Mouse (Mus musculus): ENCODE measurements at regions not wholly inside any gene's neighbourhood (a gene's known extent, or its start where the extent isn't known, plus 50 kb on each side); places are given as distances from the start of the nearest gene placed in this dataset.

DNA sequence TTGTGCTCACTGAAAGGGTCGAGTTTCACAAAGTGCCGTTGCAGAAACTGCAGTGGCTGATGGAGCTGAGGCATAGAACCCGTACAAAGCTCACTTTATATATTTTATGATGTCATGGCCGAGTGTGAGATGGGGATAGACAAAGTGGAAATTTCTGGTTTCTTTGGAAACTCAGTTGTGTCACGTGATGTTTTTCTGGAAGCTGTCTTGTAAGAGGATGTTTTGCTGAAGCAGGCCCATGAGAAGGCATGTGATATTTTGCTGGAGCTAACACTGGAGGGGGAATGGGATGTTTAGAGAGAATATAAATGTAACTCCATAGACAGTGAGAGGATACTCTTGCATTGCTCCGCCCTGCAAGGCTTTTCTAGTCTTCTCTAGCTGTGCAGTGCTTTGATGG lies 311.7 kb downstream of the Tmem132b start:
- no peak for DNase-seq

DNA sequence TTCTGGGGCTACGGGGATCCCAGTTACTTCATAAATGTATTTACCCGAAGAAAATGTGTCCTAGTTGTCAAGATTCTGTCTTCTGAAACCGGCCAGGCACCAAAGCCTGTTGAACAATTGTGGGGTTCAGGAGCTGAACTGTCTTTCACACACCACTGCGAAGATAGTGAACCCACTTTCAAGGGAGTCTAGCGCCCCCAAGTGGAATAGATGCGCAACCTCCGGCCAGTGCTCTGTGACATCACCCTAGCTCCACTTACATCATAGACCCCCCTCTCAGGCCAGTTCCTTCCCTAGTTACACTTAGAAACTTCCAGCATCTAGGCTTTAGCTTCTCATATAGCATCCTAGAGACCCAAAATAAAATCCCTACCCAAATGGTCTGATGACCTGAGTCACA lies 318.1 kb downstream of the Tmem132b start:
- no peak for DNase-seq

DNA sequence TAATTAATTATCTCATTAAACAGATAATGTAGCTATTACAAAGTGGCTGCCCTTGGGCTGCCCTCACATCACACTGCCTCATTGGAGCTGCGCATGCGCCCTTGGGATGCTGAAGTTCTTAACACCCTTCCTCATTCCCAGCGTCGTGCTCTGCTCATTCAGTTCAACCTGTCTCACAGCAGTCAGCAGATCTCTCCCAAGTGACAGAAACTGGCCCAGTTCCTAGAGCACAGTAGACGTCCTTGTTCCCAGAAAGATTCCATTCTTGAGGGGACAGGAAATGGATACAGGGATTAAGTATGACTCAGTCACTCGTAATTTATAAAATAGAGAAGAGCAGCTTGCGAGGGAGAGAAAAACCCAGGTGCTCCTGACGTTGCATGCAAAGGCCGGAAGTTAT lies 344.7 kb downstream of the Tmem132b start:
- DNase-seq = peak in 1 of 2 experiments; percentile 8

DNA sequence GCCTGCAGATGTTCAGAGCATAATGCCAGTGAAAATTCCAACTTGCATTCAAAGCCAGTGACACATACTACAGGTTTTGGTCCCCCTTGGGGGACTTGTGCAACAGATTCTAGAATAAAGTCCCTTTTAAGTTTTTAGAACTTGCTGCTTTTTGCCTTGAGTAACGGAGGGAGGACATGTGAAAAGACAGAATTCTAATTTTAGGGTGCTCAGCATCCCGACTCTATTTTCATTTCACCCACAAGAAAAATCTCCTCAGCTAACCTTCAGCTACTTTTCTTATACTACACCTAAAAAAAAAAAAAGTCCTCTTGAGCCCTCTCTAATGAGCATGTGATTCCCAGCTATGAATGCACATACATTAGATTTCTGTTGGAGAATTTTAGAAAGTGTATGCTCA lies 357.3 kb downstream of the Tmem132b start:
- no peak for DNase-seq

DNA sequence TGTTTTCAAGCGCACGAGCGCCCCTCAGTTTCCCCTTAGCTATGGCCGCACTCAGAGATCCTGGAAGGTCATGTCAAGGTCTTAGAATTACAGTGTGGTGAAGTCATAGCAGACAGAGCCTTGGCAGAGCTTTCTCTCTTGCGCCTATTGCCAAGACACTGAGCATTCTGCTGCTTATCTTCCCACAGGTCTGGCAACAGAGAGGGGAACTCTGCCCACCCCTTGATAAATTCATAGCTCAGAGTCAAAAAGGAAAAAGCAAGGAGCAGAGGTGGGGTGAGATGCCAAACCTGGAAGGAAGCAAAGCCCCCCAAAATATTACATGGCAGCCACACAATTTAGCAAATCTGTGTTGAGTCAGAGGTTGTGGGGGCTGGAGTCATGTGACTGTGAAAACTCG lies 362.3 kb downstream of the Tmem132b start:
- no peak for DNase-seq

DNA sequence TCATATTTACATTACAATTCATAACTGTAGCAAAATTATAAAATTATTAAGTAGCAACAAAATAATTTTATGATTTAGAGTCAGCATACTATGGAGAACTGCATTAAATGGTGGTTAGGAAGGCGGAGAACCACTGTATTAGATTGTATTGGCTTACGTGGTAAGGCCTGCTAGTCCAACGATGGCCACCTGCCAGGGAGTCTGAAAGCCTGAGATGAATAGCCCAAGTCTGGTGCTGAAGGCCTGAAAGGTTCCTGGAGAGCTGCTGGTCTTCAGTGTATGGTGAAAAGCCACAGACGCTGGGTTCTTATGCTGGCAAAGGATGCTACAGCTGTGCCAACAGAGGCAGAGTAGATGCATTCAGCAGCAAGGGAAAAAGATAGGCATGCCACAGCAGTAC lies 370.5 kb downstream of the Tmem132b start:
- DNase-seq = no peak

DNA sequence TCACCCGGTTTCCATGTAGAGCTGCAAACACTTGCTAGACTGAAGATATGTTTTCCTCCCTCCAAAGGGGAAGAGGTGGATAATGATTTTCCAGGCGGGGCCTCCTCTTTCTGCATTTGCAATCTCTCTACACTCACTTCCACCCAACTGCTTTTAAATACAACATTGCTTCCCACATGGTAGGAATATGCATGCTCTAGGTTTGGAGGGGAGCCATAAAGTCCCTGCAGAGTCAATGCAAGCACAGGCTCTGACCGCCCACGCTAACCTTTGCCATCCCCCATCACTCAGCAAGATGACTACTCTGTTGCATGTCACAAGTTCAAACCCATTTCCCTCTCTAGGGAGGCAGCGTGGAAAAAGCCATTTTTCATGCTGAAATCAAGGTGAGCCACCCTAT lies 372.9 kb downstream of the Tmem132b start:
- DNase-seq = no peak

DNA sequence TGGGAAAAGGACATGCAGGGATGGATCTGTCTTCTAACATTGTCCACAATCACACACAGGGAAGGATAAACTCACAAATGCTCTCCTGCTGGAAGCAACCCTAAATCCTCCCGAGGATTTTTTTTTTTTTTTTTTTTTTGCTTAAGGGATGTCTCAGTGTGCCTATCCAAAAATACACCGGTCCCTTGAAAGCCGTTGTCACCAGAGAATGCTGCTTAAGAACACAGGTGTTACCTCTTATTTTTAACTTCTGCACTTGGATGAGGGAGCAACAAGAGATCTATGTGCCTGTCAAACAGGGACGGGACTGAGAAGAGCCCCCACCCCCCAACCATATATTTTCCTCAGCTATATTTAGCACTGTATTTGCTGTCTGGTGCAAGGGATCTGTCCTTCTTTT lies 375.8 kb downstream of the Tmem132b start:
- no peak for DNase-seq

DNA sequence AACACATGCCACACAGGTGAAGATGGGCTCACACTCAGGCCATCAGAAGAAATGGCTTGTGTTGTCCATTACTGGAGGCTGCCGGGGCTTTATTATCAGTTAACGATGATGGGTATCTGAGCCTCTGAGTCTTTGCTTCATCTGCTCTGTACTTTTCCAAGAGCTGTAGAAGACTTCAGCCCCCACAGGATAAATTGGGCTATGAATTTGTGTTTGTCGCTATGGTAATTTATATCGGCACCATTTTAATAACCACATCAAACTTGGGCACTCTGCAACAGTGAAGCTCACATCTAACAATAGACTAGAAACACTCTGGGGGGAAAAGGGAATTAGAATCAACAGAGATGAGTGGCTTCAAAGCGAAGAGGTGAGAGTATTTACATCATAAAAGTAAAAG lies 376.3 kb downstream of the Tmem132b start:
- no peak for DNase-seq

DNA sequence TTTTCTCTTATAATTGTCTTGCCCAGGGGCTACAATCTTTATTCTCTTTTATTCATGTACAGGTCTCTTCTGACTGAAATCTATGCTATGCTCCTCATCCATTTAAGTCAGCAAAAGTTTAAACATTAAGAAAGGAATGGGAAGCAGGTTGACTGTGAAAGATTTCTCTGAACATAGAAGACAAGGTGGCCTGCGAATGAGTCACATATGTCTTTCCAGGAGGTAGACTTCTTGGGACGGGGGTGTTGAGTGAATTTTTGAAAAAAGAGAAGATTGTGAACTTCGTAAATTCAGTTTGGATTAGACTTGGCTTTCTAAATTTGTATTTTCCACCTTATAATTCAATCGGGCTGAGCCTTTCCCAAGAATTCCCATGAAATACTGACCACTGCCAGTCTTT lies 384.3 kb downstream of the Tmem132b start:
- DNase-seq = no peak

DNA sequence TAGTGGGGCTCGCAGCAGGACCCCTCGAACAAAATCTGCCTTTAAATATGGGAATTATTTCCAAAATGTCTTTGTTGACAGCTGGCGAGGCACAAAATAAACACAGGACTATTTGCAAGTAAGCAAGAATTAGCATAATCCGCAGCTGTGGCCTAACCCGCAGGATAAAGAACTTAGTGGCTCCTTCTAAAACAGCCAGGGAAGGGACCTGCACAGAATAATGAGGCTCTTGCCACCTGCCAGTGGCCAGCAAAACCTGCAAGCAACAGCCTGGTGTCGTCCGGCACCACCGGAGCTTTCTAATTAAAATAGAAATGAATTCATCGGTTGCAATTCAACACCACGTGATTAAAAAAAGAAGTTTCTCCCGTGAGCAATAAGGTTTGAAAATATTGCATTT lies 389.4 kb downstream of the Tmem132b start:
- no peak for DNase-seq

DNA sequence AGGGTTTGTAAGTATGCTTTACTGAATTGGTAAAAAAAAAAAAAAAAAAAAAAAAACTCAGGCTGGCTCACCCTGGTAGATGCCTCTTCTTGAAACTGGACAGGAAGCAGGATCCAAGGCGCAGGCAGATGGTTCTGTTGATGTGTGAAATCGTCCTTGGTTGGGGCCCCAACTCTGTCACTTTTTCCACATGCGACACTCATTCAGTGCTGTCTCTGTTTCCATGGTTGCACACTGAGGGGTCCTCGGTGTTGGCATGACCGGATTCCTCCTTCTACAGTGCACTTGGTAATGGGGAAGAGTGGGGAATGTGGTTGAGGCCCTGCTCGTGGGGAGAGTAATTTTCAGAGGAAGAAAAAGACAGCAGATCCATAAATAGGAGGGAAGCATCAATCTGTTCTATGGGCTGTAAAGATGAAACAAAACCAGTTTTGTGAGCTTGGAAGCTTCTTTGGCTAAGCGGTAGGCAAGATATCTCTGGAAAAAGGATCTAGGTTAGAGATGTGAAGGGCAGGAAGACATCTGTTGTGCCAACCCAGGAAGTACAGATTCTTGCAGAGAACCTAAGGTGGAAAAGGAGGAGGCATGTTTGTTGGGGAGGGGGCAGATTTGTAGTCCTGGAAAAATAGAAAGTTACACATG lies 394.4 kb downstream of the Tmem132b start:
- no peak for DNase-seq

DNA sequence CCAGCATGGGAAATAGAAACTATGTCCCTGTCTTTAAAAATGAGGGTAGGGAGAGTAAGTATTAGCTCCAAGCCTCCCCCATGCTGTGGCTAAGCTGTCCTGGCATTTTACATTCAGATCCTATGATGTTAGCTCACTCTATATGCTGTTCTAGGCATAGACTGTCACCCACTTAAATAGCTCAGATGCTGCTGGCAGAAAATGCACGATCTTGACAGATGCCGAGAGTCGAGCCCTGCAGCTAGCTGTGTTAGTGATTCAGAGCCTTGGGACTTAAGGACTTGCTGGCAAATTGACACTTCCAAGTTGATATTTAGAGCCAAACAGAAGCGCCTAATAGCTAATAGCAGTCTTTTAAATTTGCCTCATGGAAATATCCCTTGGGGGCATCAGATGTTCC lies 399.9 kb downstream of the Tmem132b start:
- no peak for DNase-seq

DNA sequence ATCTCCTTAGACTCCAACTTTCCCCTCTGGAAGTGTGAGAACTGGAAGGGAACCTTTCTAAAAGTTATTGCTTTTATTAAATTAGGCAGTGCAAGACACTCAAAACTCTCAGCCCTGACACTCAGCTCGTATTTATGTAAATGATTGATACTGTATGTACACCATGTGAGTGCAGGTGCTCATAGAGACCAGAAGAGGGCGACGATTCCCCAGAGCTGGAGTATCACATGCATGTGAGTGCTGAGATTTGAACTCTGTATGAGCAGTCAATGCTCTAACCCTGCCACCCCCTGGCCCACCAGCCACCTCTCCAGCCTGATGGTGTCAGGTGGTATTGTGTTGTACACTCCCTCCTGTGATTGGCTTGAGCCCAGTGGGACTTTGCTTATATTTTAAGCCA lies 407.8 kb downstream of the Tmem132b start:
- DNase-seq = no peak

DNA sequence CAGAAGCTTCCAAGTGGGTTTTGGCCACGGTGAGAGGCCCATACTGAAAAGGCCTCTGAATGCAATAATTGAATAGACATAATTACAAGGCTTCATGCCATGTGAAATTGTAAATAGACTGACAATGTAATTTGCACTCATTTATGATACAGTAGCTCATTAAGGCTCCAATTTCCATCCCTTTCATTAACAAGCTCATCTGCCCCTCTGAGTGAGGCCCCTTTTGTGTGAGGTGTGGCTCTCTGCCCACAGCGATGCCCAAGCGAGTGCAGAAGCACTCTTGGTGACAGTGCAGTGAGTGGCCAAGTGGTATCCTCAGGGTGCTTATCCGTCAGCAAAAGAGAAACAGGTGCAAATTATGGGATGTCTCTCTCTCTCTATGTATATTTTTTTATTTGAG lies 415.2 kb downstream of the Tmem132b start:
- no peak for DNase-seq

DNA sequence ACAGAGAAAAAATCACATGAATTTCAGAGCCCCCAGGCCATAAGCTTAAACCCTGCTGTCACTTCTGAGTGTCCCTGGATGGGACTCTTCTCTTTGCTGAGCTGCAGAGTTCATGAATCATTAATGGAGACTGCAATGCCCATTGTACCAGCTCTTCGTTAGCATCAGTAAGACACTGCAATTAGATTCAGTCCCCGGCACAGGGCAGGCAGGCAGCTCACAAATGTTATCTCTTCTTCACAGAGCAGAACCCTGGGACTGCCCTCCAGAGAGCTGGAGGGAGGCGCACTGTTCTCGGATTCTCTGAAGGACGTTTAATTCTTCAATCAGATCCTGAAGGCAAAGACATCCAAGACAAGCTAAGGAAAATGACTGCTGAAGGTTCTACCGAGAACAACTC lies 420.1 kb downstream of the Tmem132b start:
- no peak for DNase-seq

DNA sequence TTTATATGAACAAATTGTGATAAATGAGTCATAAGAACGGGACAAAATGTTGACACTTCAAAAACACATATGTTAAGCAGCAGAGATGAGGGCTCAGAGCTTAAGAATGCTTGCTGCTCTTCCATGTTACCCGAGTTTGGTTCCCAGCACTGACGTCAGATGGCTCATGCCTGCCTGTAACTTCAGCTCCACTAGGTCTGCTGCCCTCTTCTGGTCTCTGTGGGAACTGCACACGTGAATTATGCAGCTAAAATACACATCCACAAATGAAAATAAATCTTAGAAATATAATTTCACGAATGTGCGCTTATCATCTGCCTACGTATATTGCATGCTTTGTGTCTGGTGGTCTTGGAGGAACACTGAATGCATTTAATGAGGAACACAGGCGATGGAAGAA lies 432.5 kb downstream of the Tmem132b start:
- peak in 1 of 2 experiments; percentile 22 for DNase-seq

DNA sequence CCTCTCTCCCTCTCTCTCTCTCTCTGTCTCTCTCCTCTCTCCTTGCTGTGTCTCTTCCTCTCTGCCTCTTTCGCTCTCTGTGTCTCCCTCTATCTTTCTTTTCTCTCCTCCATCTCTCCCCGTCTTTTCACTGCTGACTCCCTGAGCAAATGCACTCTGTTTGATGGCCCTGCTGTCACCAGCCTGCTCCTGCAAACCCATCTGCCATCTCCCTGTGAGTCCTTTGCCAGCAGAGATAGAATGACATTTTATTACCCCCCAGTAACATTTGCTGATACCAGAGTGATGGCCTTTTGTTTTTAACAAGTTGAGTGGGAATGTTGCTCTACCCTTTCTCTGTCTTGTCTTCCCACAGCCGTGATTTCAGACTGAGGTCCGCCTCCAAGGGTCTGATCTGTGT lies 436.6 kb downstream of the Tmem132b start:
- no peak for DNase-seq

DNA sequence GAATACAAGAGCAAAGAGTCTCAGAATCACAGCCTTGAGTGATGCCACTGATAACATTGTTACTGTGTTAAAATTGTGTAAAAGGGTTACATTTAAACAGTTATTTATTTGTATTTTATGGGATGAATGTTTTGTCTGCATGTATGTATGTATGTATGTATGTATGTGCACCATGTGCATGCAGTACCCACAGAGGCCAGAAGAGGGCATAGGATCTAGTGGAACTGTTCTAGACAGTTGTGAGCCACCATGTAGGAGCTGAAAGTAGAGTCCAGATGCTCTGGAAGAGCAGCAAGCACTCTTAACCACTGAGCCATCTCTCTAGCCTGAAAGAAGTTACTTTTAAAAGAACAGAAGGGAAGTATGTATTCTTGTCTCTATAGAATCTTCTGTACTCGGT lies 442.5 kb downstream of the Tmem132b start:
- DNase-seq = no peak

DNA sequence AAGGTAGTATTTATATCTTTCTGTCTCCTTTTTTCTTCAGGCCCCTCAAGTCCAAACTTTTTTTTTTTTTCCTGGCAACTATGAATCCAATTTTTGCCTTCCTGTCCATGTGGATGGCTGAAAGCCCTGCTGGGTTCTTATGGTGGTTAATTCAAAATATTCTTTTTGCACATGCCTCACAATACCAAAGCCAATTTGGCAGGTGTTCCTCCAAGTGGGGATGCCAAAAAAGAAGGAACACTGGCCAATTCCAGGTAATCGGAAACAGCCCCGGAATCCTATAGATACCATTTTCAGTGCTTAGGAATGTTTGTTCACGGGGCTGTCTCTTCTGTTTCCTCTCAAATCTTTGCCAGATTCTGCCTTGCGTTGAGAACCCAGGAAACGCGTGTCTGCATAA lies 448.2 kb downstream of the Tmem132b start:
- no peak for DNase-seq

DNA sequence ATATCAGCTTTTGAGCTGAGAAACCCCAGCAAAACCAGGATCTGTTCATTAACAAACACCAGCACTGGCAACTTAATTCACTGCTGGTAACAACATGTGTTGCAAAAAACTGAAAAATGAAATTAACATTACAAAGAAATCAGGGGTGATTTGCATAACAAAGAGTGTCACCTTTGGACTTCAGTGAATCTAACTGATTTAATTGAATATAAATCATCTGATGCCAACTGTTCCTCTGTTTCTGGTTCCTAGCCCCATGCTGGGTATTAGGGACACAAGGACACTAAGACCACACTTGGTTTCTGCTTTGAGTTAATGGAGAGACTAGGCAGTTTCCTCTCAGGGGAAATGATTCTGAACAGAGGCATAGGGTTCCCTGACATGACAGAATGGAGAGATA lies 453.8 kb downstream of the Tmem132b start:
- DNase-seq = no peak

DNA sequence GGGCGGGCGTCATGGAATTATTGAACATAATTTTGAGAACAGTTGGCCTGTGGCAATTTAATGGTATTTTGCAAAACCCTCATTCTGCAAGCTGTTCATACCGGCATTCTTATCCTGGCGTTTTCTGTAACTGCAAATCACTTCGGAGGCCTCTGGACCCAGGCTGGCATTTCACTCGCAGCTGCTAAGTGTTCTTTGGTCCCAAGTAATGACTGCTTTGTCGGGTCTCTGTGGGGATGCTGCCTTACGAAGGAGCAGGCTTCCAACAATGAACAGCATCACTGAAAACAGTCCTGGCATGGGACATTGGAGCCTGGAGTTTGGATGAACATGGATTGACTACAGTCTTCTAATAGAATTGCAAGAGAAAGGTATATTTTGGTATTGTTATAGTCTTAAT lies 465.6 kb downstream of the Tmem132b start:
- DNase-seq = no peak

DNA sequence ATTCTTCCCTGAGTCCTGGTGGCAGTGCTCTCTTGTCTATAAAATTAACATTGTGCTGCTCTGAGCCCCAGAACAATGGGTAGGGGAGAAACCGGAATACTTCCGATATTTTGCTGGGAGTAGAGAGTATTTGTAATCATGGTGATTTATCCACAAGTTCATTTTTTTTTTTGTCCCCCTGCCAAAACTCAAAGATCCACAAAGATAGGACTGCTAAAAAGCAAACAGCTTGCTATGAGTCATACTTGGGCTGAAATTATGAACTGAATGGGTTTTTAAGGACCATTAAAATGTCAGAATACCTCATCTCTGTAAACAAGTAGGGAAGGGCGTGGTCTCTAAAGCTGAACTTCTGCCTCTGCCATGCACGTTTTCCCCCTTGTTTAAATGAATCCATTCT lies 476.3 kb downstream of the Tmem132b start:
- no peak for DNase-seq

DNA sequence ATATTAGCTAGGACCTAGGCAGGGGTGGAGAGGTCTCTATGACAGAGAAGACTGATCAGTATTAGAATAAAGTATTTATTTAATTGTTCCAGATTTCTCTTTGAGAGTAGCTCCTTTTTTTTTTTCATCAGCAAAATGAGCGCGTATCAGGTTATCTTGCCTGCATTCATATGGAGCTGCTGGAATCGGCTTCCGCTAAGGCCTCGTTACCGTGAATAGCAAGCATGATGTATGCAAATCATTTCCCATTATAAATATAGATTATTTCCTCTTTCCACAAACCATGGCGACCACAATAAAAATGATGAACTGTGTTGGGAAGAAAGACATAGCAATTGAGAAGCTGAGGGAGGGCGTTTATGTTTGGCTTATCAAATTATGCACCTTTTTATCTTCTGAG lies 476.7 kb downstream of the Tmem132b start:
- DNase-seq = no peak

DNA sequence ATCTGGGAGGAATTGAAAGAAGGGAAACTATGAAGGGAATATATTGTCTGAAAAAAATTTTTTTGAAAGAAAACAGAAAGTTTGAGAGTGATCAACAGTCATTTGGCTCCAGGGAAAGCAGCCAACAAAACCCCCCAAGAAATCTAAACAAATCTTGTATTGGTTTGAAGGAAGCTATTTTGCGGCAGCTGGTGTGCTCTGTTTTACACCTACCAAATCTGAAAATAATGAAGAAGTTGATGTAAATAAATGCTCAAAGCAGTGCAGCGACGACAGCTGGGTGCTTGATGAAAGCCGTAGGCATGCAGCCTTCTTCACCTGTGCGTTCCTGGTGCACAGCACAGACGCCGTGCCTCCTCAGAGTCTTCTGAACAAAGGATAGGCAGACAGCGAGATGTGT lies 488.2 kb downstream of the Tmem132b start:
- no peak for DNase-seq

Data from heart, adult 18-20 months (tissue).